Mouse (Mus musculus) olfactory bulb, adult 2 months (tissue): ENCODE data around the gene Slc6a20a. TPM values are rescaled to one million over a fixed set of nuclear protein-coding genes. Genes with fewer than 3 reads are reported as not detected.

Source experiments
- H3K27ac ChIP-seq: fragments of 200-500 bp; 2 replicates; pipeline ENCODE4 v1.5.1; 2012; ENCODE audit warnings: low read depth, low read length; ENCODE audit not compliant: insufficient read depth
- H3K4me1 ChIP-seq: fragments of 200-500 bp; 2 replicates; pipeline ENCODE4 v1.6.1; 2012; ENCODE audit warnings: low read length; ENCODE audit not compliant: control insufficient read depth, insufficient read depth
- H3K4me3 ChIP-seq: fragments of 200-500 bp; 2 replicates; pipeline ENCODE4 v1.5.1; 2012; ENCODE audit warnings: mild to moderate bottlenecking, low read depth, low read length, moderate library complexity; ENCODE audit not compliant: insufficient read depth
- CTCF ChIP-seq: fragments of 200-500 bp; IDR thresholded peaks from 2 replicates; pipeline ENCODE4 v1.5.1; 2012; ENCODE audit warnings: low read depth, mild to moderate bottlenecking, low read length, moderate library complexity; ENCODE audit not compliant: insufficient read depth
- POLR2A ChIP-seq: fragments of 200-500 bp; IDR thresholded peaks from 2 replicates; pipeline ENCODE4 v1.6.1; 2012; ENCODE audit warnings: mild to moderate bottlenecking, low read depth, low read length, moderate library complexity; ENCODE audit not compliant: insufficient read depth
- WGBS: fragments of 180-500 bp; shearing (Covaris S2); methylation state at CpG from one replicate; pipeline ENCODE4 v1.1.7; 2018; 5-methylcytosine and 5-hydroxymethylcytosine counted together
- polyA plus RNA-seq: library from polyadenylated mRNA; stranded (reverse); fragments of >200 nt; gene quantifications from 2 replicates; pipeline ENCODE4 v1.2.4, GENCODE M21; 2012; ENCODE audit warnings: low replicate concordance; ENCODE audit not compliant: missing spikeins, insufficient read depth, insufficient read length

The Slc6a20a gene
- polyA plus RNA-seq, 1 experiment: not detected

DNA sequence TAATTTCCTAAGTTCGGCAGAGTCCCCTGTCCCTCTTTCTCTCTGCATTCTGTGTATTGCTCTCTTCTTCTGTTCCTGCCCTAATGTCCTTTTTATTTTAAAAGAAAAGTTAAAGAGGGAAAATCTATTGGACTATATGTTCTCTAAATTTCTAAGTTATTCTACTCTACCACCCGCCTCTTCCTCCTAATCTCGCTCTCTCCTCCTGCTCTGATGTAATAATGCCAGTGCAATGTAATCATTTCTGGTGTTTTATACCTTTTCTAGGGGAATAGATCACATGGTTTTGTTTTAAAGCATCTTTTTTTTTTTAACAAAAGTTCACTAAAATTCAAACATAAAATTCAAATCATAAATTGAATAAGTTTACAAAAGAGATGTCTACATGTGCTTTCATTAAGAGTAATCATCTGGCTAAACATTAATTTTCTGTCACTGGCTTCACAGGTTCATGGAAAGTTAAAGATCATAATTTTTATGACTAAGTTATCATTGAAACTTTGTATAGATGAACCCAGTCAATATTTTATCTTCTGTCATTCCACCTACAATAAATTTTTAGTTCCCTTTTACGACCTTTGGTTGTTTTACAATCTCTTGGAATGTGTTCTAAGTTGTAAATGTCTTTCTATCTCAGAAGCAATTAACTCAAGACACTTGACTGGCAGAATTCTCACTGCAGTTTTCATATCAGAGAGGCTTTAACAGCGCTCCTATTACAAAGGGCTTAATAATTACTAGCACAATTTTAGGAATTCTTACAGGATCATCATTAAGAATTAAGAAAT is 58.2 kb downstream of the Slc6a20a start:
- TF ChIP-seq CTCF (no peak), POLR2A (no peak)
- Histone ChIP-seq H3K27ac (no peak overlapping the region), H3K4me3 (no peak overlapping the region), H3K4me1 (no peaks in the 10 kb centered on the region)
- 91% methylated on average over 5 of the region's 5 CpGs for WGBS

- Histone ChIP-seq H3K4me3 (no peak overlapping the region), H3K4me1 (no peaks in the 10 kb centered on the region), H3K27ac (no peak overlapping the region)
- TF ChIP-seq POLR2A (no peak), CTCF (no peak)
- WGBS: 87% methylated on average over 1 of the region's 1 CpGs
Measured at GRCm38 (mm10) chr9:123601529-123601928, 77.2 kb downstream of the Slc6a20a start.

- Histone ChIP-seq H3K4me1 (no peaks in the 10 kb centered on the region), H3K4me3 (no peak overlapping the region), H3K27ac (no peak overlapping the region)
- no peak for TF ChIP-seq CTCF
- TF ChIP-seq POLR2A: no peak
- WGBS: 97% methylated on average over 2 of the region's 2 CpGs
Measured at GRCm38 (mm10) chr9:123597376-123597775, 81.3 kb downstream of the Slc6a20a start.

- TF ChIP-seq CTCF: no peak
- TF ChIP-seq POLR2A: no peak
- Histone ChIP-seq H3K27ac (no peak overlapping the region), H3K4me1 (no peaks in the 10 kb centered on the region), H3K4me3 (no peak overlapping the region)
- WGBS: 93% methylated on average over 2 of the region's 2 CpGs
Measured at GRCm38 (mm10) chr9:123596910-123597309, 81.8 kb downstream of the Slc6a20a start.

DNA sequence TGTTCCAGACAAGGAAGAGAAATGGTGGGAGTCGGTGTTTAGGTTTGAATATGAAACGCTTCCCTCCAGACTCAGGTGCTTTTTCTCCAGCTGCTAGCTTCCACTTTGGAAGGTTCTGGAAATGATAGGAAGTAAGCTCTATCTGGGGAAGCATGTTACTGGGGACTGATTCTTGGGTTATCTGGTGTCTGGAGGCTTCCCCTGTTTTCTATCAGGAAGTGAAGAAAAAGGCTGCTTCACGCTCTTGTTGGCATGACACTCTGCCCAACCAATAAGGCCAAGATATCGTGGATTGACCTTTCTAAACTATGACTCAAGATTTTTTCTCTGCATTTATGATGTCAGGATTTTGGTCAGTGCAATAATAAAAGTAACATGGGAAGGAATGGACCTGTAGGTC is 83.5 kb downstream of the Slc6a20a start:
- no peaks in the 10 kb centered on the region for H3K4me1 ChIP-seq
- TF ChIP-seq POLR2A (no peak), CTCF (no peak)
- 95% methylated on average over 4 of the region's 4 CpGs for WGBS

GRCm38 (mm10) chr9:123589240-123589910 is 89.3 kb downstream of the Slc6a20a start:
- H3K4me3 ChIP-seq: no peak overlapping the region
- WGBS: 91% methylated on average over 7 of the region's 7 CpGs
- TF ChIP-seq CTCF (no peak), POLR2A (no peak)
- H3K4me1 ChIP-seq: no peaks in the 10 kb centered on the region
- no peak overlapping the region for H3K27ac ChIP-seq

More for the DNA sequence above, 83.5 kb downstream of the Slc6a20a start:
- no peak overlapping the region for H3K27ac ChIP-seq
- no peak overlapping the region for H3K4me3 ChIP-seq

Other genes with a start within 250 kb of the Slc6a20a start
- gene Limd1, start 200.2 kb downstream of the Slc6a20a start, polyA plus RNA-seq: not detected in 2 replicates
- gene Sacm1l, start 149.1 kb downstream of the Slc6a20a start, polyA plus RNA-seq: not detected in 2 replicates
- not detected in 2 replicates for gene Slc6a20b, start 46.3 kb downstream of the Slc6a20a start, polyA plus RNA-seq
- 500 TPM in 1 of 2 replicates, not detected in the other for gene Ccr9, start 446 bp downstream of the Slc6a20a start, polyA plus RNA-seq
- gene Lztfl1, start 38.8 kb upstream of the Slc6a20a start, polyA plus RNA-seq: not detected in 2 replicates
- not detected in 2 replicates for gene Cxcr6, start 127.6 kb upstream of the Slc6a20a start, polyA plus RNA-seq
- not detected in 2 replicates for gene Fyco1, start 173.0 kb upstream of the Slc6a20a start, polyA plus RNA-seq
- gene Xcr1, start 183.1 kb upstream of the Slc6a20a start, polyA plus RNA-seq: not detected in 2 replicates